ENCODE assay signal across 16 mouse cellular contexts in genomic region chr15:25929936-25930335, GRCm38 (mm10). TPM values are rescaled to one million over a fixed set of nuclear protein-coding genes. Genes with fewer than 3 reads are reported as not detected.
DNase-seq lines count a peak whose midpoint lies in the region; ATAC-seq and TF ChIP-seq lines count a peak whose summit lies in the region.
"Had no signal": no experiment of that assay in that cellular context is flagged by ENCODE, and none has a peak within 500 bp of the region (broad histone marks: within the 10 kb centered on the region; RNA-seq: fewer than 3 reads in every experiment).

No protein-coding gene starts in this region.

- H3K27me3 ChIP-seq in heart, embryonic 16.5 days (ENCODE audit: control insufficient read depth, insufficient read depth, low read length) = no peaks in the 10 kb centered on the region
- H3K27me3 ChIP-seq: liver, embryonic 13.5 days had no signal

- TF ChIP-seq CTCF in gastrocnemius, adult 2 months (IDR thresholded peaks at IDR 0.05) = no peak

- intact Hi-C loops in gastrocnemius, adult 2 months (cut with DNase I) = no loop called here

- peak; percentile 72 for DNase-seq in gastrocnemius, adult 2 months
- no peak for DNase-seq in gastrocnemius, postnatal 10 days
- peak; percentile 34 to 35 for DNase-seq in left cerebral cortex, adult 18-20 months (ENCODE audit: low spot score in 2 of 2)
- DNase-seq in left cerebral cortex, adult 11 months (ENCODE audit: low spot score) = no peak
- DNase-seq in fibroblast of lung, adult 2 months (ENCODE audit: low read depth) = peak; percentile 45
- DNase-seq in thymus, adult 18-20 months = no peak
- no peak for DNase-seq in cerebellum, adult 11-12 months
- DNase-seq: B cell, adult 2 months; liver, embryonic 13.5 days; lung, postnatal 14 days; right cerebral cortex, postnatal 25 days; thymus, adult 2 months had no signal

- H3K9me3 ChIP-seq in heart, embryonic 16.5 days (replicated peaks; ENCODE audit: control insufficient read depth, low read length) = no peaks in the 10 kb centered on the region
- H3K9me3 ChIP-seq: liver, embryonic 13.5 days; midbrain, embryonic 10.5 days had no signal

- H3K4me2 ChIP-seq in heart, embryonic 16.5 days (ENCODE audit: low read depth, low read length) = no peak overlapping the region
- H3K4me2 ChIP-seq: liver, embryonic 13.5 days had no signal

- H3K36me3 ChIP-seq in heart, embryonic 16.5 days (ENCODE audit: control insufficient read depth, insufficient read depth) = no peaks in the 10 kb centered on the region
- H3K36me3 ChIP-seq: liver, embryonic 13.5 days; midbrain, embryonic 10.5 days had no signal

- H3K4me3 ChIP-seq in gastrocnemius, adult 2 months = peak overlapping the region; percentile 34
- H3K4me3 ChIP-seq in heart, embryonic 16.5 days (ENCODE audit: low read length) = no peak overlapping the region
- H3K4me3 ChIP-seq: liver, embryonic 13.5 days; midbrain, embryonic 10.5 days had no signal

- peak overlapping the region; percentile 93 for H3K27ac ChIP-seq in gastrocnemius, adult 2 months
- H3K27ac ChIP-seq in heart, embryonic 16.5 days (ENCODE audit: low read length) = peak overlapping the region; percentile 76
- H3K27ac ChIP-seq: hindbrain, postnatal 0 days; liver, embryonic 13.5 days; midbrain, embryonic 10.5 days had no signal

- H3K9ac ChIP-seq in heart, embryonic 16.5 days (ENCODE audit: low read length) = no peak overlapping the region
- H3K9ac ChIP-seq: liver, embryonic 13.5 days had no signal

- 0 out of 2 replicates have a peak, but pooled peaks have one; percentile 30 for ATAC-seq in heart, embryonic 16.5 days (replicated peaks; ENCODE audit: extremely low read depth, insufficient read depth, low FRiP score)
- ATAC-seq: forebrain, embryonic 14.5 days; hindbrain, postnatal 0 days had no signal

- H3K4me1 ChIP-seq in heart, embryonic 16.5 days (ENCODE audit: control insufficient read depth, insufficient read depth, low read length) = peaks cover 38% of the 10 kb centered on the region

- WGBS in heart, embryonic 16.5 days = 35% methylated on average over 10 of the region's 10 CpGs

RNA-seq across cellular contexts. Expression of gene Zfp622, which starts 54.2 kb away (rescaled TPM):
- 10 to 100 TPM; 22.6 to 25.5 TPM for total RNA-seq in gastrocnemius, adult 2 months (2021)
- total RNA-seq in gastrocnemius, postnatal 10 days (2021) = 10 to 100 TPM; 29.5 to 32.4 TPM
- total RNA-seq in left cerebral cortex, adult 18-20 months (2021) = 10 to 100 TPM; 48.5 to 56.6 TPM
- 16.8 and 18.1 TPM in 2 replicates for polyA plus RNA-seq in heart, embryonic 16.5 days (2015; fragmentation: Nextera tagmentation; extraction: Ambion mirVana)

Comparison
In these comparisons a context has a peak if more than half of its experiments do, and no peak if none do; other contexts are left out.
1. DNase-seq: peak in gastrocnemius, adult 2 months (single experiment), left cerebral cortex, adult 18-20 months (2 of 2) and fibroblast of lung, adult 2 months (single experiment); none in gastrocnemius, postnatal 10 days (single experiment), left cerebral cortex, adult 11 months (single experiment), thymus, adult 18-20 months (0 of 2) and cerebellum, adult 11-12 months (single experiment).